Mouse (Mus musculus) cerebral cortex, adult 2 months (tissue): ENCODE measurements around the gene Slc51b.

ENCODE experiments used
- WGBS: fragments of 180-500 bp; shearing (Covaris S2); methylation state at CpG from one replicate; pipeline ENCODE4 v1.1.7; 2018; 5-methylcytosine and 5-hydroxymethylcytosine counted together

The Slc51b gene

GRCm38 (mm10) chr9:65408871-65409295 lies 13.9 kb downstream of the Slc51b start:
- WGBS, result 70% methylated on average over 5 of the region's 5 CpGs

DNA sequence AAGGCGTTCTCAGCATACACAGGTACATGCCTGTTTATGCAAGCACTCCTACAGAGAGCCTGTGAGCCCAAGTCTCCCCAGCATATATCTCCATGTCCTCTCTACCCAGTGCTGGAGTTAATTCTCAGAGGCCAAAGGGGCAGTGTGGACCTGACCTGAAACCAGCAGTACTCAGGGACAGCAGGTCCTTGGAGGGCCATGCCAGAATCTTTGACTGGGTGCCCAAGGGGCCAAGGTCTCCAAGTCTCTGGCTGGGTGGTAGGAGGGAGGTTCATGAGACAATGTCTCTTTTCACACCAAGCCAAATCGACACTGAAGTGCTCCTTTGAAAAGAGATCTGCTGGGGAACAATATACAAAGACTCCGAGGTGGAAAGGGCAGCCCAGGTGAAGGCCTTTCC lies 14.9 kb downstream of the Slc51b start:
- WGBS, result 64% methylated on average over 3 of the region's 3 CpGs

- 90% methylated on average over 5 of the region's 5 CpGs for WGBS
Observed at GRCm38 (mm10) chr9:65407327-65407726, 15.4 kb downstream of the Slc51b start.

DNA sequence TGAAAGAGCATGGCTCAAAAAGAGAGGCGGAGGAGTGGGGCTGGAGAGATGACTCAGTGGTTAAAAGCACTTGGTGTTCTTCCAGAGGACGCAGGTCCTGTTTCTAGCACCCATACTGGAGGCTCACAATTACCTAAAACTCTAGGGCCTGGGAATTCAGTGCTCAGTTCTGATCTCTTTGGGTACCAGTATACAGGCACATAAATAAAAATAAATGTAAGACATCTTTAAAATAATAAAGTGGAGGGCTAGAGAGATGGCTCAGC lies 17.6 kb downstream of the Slc51b start:
- 72% methylated on average over 2 of the region's 2 CpGs for WGBS

- 42% methylated on average over 15 of the region's 15 CpGs for WGBS
Observed at GRCm38 (mm10) chr9:65404331-65405183, 18.2 kb downstream of the Slc51b start.

DNA sequence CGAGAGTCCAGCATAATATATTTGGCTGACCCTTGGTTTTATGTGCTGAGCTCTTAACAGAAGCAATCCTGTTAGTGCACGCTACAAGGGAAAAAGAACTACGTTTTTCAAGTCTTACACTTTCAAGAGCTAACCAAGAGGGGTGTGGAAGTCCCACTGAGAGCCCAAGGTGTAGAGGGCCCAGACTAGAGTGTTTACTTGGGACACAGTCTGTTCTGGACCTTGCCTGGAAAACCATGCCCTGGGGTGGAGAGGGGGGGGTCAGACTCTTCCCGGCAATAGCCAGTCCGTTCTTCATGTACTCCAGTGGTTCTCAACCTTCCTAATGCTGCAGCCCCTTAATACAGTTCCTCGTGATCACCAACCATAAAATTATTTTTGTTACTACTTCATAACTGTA lies 22.8 kb downstream of the Slc51b start:
- 93% methylated on average over 6 of the region's 6 CpGs for WGBS

- WGBS, result 3% methylated on average over 24 of the region's 24 CpGs
Observed at GRCm38 (mm10) chr9:65398279-65398678, 24.5 kb downstream of the Slc51b start, which contains the start of gene Rasl12. Gene Rasl12, plus strand, starts transcription at chr9:65398506.

GRCm38 (mm10) chr9:65394360-65394759 lies 28.4 kb downstream of the Slc51b start:
- WGBS, result 74% methylated on average over 2 of the region's 2 CpGs

GRCm38 (mm10) chr9:65393606-65394005 lies 29.1 kb downstream of the Slc51b start:
- 62% methylated on average over 2 of the region's 2 CpGs for WGBS

GRCm38 (mm10) chr9:65392638-65393364 lies 30.0 kb downstream of the Slc51b start:
- WGBS, result 38% methylated on average over 6 of the region's 6 CpGs

GRCm38 (mm10) chr9:65391613-65391964 lies 31.2 kb downstream of the Slc51b start, which contains the start of gene Kbtbd13:
Gene Kbtbd13, minus strand, starts transcription at chr9:65391652.
- WGBS, result 43% methylated on average over 8 of the region's 8 CpGs

GRCm38 (mm10) chr9:65390752-65391612 lies 31.8 kb downstream of the Slc51b start:
- WGBS, result 17% methylated on average over 96 of the region's 96 CpGs

DNA sequence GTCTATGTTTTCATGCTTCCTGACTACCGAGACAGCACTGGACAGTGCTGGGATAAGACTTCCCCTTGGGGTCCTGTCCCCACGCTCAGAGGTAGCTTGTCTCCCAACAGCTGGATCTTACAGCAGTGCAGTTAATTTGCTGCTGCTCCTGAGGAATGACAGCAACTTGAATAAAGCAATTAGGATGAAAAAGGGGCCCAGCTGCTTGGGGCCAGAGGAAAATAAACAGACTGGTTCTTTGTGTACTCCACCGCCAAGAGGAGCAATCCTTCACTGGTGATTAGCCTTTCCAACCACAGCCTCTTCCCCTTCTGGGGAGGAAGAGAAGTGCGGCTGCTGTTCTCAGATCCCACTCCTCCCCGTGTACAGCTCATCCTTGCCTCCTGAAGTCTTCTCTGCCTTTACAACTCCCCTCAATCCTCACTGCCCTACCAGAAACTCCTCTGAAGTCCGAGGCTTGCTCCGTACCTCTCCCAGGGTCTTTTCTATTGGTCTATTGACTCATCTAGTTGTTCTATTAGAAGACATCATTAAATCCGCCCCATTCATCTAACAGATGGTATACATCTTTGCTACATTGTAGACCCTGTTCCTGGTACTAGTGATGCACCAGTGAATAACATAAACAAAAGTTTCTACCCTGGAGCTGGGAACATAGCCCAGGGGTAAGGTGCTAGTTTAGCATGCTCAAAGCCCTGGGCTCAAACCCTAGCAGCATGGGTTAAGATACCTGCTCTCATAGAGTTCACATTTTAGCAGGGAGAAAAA lies 36.2 kb downstream of the Slc51b start:
- WGBS, result 59% methylated on average over 8 of the region's 8 CpGs

GRCm38 (mm10) chr9:65384276-65384675 lies 38.5 kb downstream of the Slc51b start:
- WGBS, result 61% methylated on average over 3 of the region's 3 CpGs

- 69% methylated on average over 3 of the region's 3 CpGs for WGBS
Observed at GRCm38 (mm10) chr9:65382751-65383097, 40.0 kb downstream of the Slc51b start.

DNA sequence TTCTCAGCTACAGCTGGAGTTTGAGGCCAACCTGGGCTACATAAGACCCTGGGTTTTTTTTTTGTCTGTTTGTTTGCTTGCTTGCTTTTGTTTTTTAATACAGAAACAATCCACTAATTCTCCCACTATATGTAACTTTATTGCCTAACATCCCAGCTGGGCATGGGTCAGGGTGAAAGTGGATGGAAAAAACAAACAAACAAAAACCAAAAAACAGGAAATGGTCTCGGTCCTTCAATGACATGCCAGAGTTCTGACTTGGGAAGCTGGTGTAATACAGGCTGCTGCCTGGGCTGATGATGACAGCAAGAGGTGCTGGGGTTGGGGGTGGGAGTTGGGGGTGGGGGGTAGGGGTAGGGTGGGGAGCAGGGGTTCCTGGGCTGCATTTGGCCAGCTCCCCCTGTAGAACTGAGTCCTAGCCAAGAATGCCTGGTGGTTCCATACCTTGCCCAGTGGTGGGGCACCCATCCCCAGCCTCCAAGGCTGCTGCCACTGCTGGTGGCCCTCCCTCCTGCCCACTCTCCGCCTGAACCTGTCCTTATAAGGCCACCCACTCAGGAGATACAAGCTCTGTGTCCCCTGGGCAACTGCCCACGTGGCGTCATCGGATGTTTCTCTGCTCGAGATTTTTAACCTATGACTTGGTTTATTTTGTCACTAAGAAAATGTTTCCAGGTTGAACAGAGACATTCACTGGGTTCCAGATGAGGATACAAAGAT lies 40.6 kb downstream of the Slc51b start:
- WGBS, result 70% methylated on average over 6 of the region's 6 CpGs

GRCm38 (mm10) chr9:65381017-65381590 lies 41.7 kb downstream of the Slc51b start:
- WGBS, result 87% methylated on average over 4 of the region's 4 CpGs

DNA sequence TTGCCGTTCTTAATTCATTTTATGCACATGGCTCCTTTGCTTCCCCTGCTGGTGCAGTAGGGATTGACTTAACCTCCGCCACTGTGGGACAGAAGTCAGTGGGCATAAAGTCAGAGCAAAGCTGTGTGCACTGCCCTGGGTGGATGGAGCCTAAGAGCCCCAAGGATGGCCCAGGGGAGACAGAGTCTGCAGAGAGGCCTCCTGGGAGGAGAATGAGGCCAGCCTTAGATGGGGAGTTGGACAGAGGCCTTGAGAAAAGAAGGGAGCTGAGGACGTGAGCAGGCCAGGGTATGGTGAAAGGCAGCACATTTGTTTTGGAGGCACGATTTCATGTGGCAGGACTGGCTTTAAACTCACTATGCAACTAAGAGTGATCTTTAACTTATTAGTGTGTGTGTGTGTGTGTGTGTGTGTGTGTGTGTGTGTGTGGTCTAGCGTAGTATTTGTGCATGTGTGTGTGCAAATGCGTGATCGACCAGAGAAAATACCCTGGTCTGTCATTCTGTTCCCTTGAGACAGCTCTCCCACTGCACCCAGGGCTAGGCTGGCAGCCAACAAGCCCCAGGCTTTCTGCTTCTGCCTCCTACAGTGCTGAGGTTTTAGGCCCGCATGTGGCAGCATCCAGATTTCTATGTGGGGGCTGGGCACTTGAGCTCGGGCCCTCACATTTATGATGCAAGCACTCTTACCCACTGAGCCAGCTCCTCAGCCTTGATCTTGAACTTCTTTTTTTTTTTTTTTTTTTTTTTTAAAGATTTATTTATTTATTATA lies 47.4 kb downstream of the Slc51b start:
- WGBS, result 40% methylated on average over 9 of the region's 9 CpGs

DNA sequence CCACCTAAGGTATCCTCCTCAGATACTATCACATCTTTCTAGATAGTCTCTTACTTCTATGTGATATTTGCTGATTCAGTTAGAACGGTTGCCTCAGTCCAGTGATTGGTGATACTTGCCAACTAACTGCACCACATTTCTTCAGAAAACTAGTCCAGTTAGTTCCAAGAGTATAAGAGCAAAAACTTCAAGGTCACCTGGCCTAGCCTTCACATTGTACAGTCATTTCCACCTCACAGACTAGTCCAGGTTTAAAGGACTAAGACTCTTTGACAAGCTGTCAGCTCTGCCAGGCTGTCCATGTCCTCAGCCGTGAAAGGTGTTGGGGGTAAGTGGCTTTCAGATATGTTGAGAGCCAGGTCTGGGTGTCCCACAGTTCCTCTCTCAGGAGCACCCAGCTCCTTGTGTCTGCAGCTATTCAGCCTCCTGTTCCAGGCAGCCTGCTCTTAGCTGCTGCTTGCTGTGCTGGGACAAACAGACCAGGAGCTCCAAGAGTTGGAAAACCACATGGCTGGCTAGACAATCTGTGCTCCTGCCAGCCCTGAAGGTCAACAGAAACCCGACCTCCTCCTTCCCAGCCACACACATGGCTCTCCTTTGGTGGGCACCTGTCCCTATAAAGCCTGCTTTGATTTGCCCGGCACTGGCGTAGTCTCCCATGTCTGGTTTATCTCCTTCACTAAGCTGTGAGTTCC lies 48.1 kb downstream of the Slc51b start:
- 90% methylated on average over 5 of the region's 5 CpGs for WGBS
